Mouse (Mus musculus): ENCODE data around the gene Gm20809.
"Not testable (repeated sequence)": the region's sequence is repeated elsewhere in the genome, so short reads cannot be mapped to it uniquely, and the experiment has no call there.

Gene Gm20809

DNA sequence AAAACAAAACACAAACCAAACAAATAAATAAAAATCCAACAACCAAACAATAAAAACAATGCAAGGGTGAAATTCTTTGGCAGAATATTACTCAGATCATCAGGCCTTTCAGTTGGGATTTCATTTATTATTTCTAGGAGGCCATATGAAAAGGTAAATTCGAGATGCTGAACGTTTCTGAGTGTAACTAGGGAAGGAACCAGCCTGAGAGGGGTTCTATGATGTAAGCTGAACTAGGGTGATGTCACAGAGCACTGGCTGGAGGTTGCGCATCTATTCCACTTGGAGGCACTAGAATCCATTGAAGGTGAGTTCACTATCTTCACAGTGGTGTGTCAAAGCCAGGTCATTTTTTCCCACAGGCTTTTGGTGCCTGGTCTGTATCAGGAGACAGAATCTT, at the start of gene Gm20809:
Gene Gm20809, plus strand, starts transcription at position 301 of the 400 bp plus-strand sequence.
- not testable (repeated sequence) for DNase-seq (ENCODE audit: low spot score in 2 of 2)

Measured in urinary bladder, postnatal 36 days (tissue).